Mouse (Mus musculus) forebrain, embryonic 10.5 days (tissue): ENCODE results near the gene Adam11. TPM values are rescaled to one million over a fixed set of nuclear protein-coding genes. Genes with fewer than 3 reads are reported as not detected.

Source experiments
- DNase-seq: peaks from one replicate; pipeline ENCODE4 v3.0.0-alpha.2; 2017; ENCODE audit warnings: low spot score; ENCODE audit errors: extremely low spot score
- H3K27ac ChIP-seq: fragments of 300-500 bp; sonication (generic); 2 replicates; pipeline ENCODE4 v1.5.1; 2016; ENCODE audit warnings: mild to moderate bottlenecking
- H3K27me3 ChIP-seq: fragments of 300-500 bp; sonication (generic); 2 replicates; pipeline ENCODE4 v1.6.1; 2016; ENCODE audit warnings: mild to moderate bottlenecking; ENCODE audit not compliant: poor library complexity, severe bottlenecking
- H3K36me3 ChIP-seq: fragments of 300-500 bp; sonication (generic); replicated peaks from 2 replicates; pipeline ENCODE4 v1.6.1; 2016; ENCODE audit warnings: mild to moderate bottlenecking, moderate library complexity
- H3K4me1 ChIP-seq: fragments of 300-500 bp; sonication (generic); 2 replicates; pipeline ENCODE4 v1.6.1; 2016
- H3K4me3 ChIP-seq: fragments of 300-500 bp; sonication (generic); 2 replicates; pipeline ENCODE4 v1.5.1; 2016; ENCODE audit warnings: mild to moderate bottlenecking, moderate library complexity
- H3K9me3 ChIP-seq: fragments of 300-500 bp; sonication (generic); 2 replicates; pipeline ENCODE4 v1.6.1; 2016; ENCODE audit warnings: mild to moderate bottlenecking, moderate library complexity
- WGBS: fragments of 180-500 bp; shearing (Covaris S2); methylation state at CpG from one replicate; pipeline ENCODE4 v1.1.7; 2016; 5-methylcytosine and 5-hydroxymethylcytosine counted together
- polyA plus RNA-seq: library from polyadenylated mRNA; unstranded; fragments of >200 nt; fragmentation: Nextera tagmentation; extraction: Ambion mirVana; gene quantifications from 2 replicates; pipeline ENCODE4 v1.2.1, GENCODE M21; 2016

Adam11 gene
- polyA plus RNA-seq, 1 experiment from 2014 or later, result 13.2 TPM

- peak overlapping the region; percentile 85 for H3K27ac ChIP-seq
- peak overlapping the region; percentile 81 for H3K4me3 ChIP-seq
- no peaks in the 10 kb centered on the region for H3K36me3 ChIP-seq
- H3K27me3 ChIP-seq, result peaks cover 67% of the 10 kb centered on the region
- WGBS, result 7% methylated on average over 6 of the region's 6 CpGs
- no peak for DNase-seq
- H3K4me1 ChIP-seq, result peaks cover 33% of the 10 kb centered on the region
- H3K9me3 ChIP-seq, result no peaks in the 10 kb centered on the region
These were observed 382 bp upstream of the Adam11 start for GRCm38 (mm10) chr11:102760805-102761308.

GRCm38 (mm10) chr11:102762248-102762647, 1.0 kb downstream of the Adam11 start:
- H3K4me3 ChIP-seq, result peak overlapping the region; percentile 81
- no peaks in the 10 kb centered on the region for H3K9me3 ChIP-seq
- peaks cover 37% of the 10 kb centered on the region for H3K4me1 ChIP-seq
- WGBS, result 7% methylated on average over 15 of the region's 15 CpGs
- peak overlapping the region; percentile 85 for H3K27ac ChIP-seq
- H3K27me3 ChIP-seq, result peaks cover 67% of the 10 kb centered on the region
- no peak for DNase-seq
- no peaks in the 10 kb centered on the region for H3K36me3 ChIP-seq

GRCm38 (mm10) chr11:102763009-102763767, 1.9 kb downstream of the Adam11 start:
- Histone ChIP-seq H3K27me3 (peaks cover 60% of the 10 kb centered on the region), H3K4me1 (peaks cover 46% of the 10 kb centered on the region), H3K27ac (no peak overlapping the region), H3K9me3 (no peaks in the 10 kb centered on the region), H3K4me3 (peak overlapping the region; percentile 4; the same call in 1 of the 2 replicates), H3K36me3 (no peaks in the 10 kb centered on the region)
- WGBS, result 56% methylated on average over 11 of the region's 11 CpGs
- DNase-seq, result no peak

GRCm38 (mm10) chr11:102765416-102765815, 4.2 kb downstream of the Adam11 start:
- DNase-seq, result no peak
- WGBS, result 84% methylated on average over 5 of the region's 5 CpGs
- Histone ChIP-seq H3K27me3 (peaks cover 42% of the 10 kb centered on the region), H3K27ac (no peak overlapping the region), H3K4me3 (no peak overlapping the region), H3K4me1 (peaks cover 62% of the 10 kb centered on the region), H3K36me3 (no peaks in the 10 kb centered on the region), H3K9me3 (no peaks in the 10 kb centered on the region)

- H3K27ac ChIP-seq, result peak overlapping the region; percentile 51; the same call in 1 of the 2 replicates
- H3K9me3 ChIP-seq, result no peaks in the 10 kb centered on the region
- peaks cover 63% of the 10 kb centered on the region for H3K4me1 ChIP-seq
- DNase-seq, result no peak
- no peak overlapping the region for H3K4me3 ChIP-seq
- WGBS, result 76% methylated on average over 6 of the region's 6 CpGs
- no peaks in the 10 kb centered on the region for H3K36me3 ChIP-seq
- peaks cover 41% of the 10 kb centered on the region for H3K27me3 ChIP-seq
These were observed 5.9 kb downstream of the Adam11 start for GRCm38 (mm10) chr11:102767055-102767670.

- no peak overlapping the region for H3K4me3 ChIP-seq
- H3K4me1 ChIP-seq, result peaks cover 69% of the 10 kb centered on the region
- H3K9me3 ChIP-seq, result no peaks in the 10 kb centered on the region
- peaks cover 34% of the 10 kb centered on the region for H3K27me3 ChIP-seq
- WGBS, result 91% methylated on average over 6 of the region's 6 CpGs
- H3K27ac ChIP-seq, result peak overlapping the region; percentile 53; the same call in 1 of the 2 replicates
- no peaks in the 10 kb centered on the region for H3K36me3 ChIP-seq
- DNase-seq, result no peak
These were observed 7.9 kb downstream of the Adam11 start for GRCm38 (mm10) chr11:102769141-102769540.

GRCm38 (mm10) chr11:102769993-102770661, 8.9 kb downstream of the Adam11 start:
- DNase-seq, result no peak
- WGBS, result 84% methylated on average over 12 of the region's 12 CpGs
- Histone ChIP-seq H3K4me3 (no peak overlapping the region), H3K36me3 (no peaks in the 10 kb centered on the region), H3K9me3 (no peaks in the 10 kb centered on the region), H3K4me1 (peaks cover 77% of the 10 kb centered on the region), H3K27ac (peak overlapping the region; percentile 91), H3K27me3 (peaks cover 30% of the 10 kb centered on the region)

GRCm38 (mm10) chr11:102770662-102771435, 9.6 kb downstream of the Adam11 start:
- whole genome bisulfite sequencing, result 53% methylated on average over 15 of the region's 15 CpGs
- no peaks in the 10 kb centered on the region for H3K36me3 ChIP-seq
- H3K4me1 ChIP-seq, result peaks cover 81% of the 10 kb centered on the region
- H3K27ac ChIP-seq, result peak overlapping the region; percentile 91
- no peak overlapping the region for H3K4me3 ChIP-seq
- peaks cover 36% of the 10 kb centered on the region for H3K27me3 ChIP-seq
- DNase-seq, result no peak
- H3K9me3 ChIP-seq, result no peaks in the 10 kb centered on the region

GRCm38 (mm10) chr11:102771916-102772714, 10.9 kb downstream of the Adam11 start:
- WGBS, result 25% methylated on average over 16 of the region's 16 CpGs
- H3K4me3 ChIP-seq, result peak overlapping the region; percentile 22
- DNase-seq, result no peak
- no peaks in the 10 kb centered on the region for H3K9me3 ChIP-seq
- peaks cover 12% of the 10 kb centered on the region for H3K36me3 ChIP-seq
- H3K27ac ChIP-seq, result peak overlapping the region; percentile 91
- H3K4me1 ChIP-seq, result peaks cover 78% of the 10 kb centered on the region
- H3K27me3 ChIP-seq, result peaks cover 49% of the 10 kb centered on the region

GRCm38 (mm10) chr11:102772771-102773700, 11.8 kb downstream of the Adam11 start:
- peak overlapping the region; percentile 22 for H3K4me3 ChIP-seq
- H3K9me3 ChIP-seq, result no peaks in the 10 kb centered on the region
- peaks cover 21% of the 10 kb centered on the region for H3K36me3 ChIP-seq
- H3K4me1 ChIP-seq, result peaks cover 76% of the 10 kb centered on the region
- peaks cover 58% of the 10 kb centered on the region for H3K27me3 ChIP-seq
- 64% methylated on average over 18 of the region's 18 CpGs for WGBS
- peak overlapping the region; percentile 91 for H3K27ac ChIP-seq
- peak; percentile 53 for DNase-seq
